Mouse (Mus musculus) embryo, embryonic 11 days (tissue): ENCODE data around the gene Ccr8.

Experiments
- DNase-seq: peaks from one replicate; pipeline ENCODE4 v3.0.0-alpha.2; 2015

The Ccr8 gene

GRCm38 (mm10) chr9:120133755-120134475 is 42.0 kb downstream of the Ccr8 start:
- DNase-seq: no peak

GRCm38 (mm10) chr9:120134529-120135160 is 42.7 kb downstream of the Ccr8 start:
- DNase-seq: no peak

DNA sequence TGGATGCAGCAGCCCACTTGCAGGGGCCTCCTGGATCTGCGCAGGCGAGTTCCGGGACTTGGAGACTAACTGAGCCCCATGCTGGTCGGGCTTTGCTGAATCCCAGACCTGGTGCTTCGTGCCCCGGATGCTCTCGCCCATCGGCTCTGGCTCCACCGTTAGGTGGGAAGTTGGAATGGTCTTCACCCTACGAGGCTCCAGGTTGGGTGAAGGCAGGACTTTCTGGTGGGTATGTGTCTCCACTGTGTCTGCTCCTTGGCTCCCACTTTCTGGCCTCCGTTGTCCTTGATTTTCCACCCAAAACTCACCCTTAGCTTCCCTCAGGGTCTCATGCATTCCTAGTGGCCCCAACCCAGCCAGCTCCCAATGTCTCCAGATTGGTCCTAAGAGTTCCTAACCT is 43.5 kb downstream of the Ccr8 start:
- no peak for DNase-seq

GRCm38 (mm10) chr9:120140652-120141051 is 48.7 kb downstream of the Ccr8 start:
- DNase-seq: peak; percentile 81

- no peak for DNase-seq
These were observed 52.6 kb downstream of the Ccr8 start for GRCm38 (mm10) chr9:120144474-120144873.
